Mouse (Mus musculus) thymus, postnatal 0 days (tissue): ENCODE measurements around the gene Zc3hc1. TPM values are rescaled to one million over a fixed set of nuclear protein-coding genes. Genes with fewer than 3 reads are reported as not detected.

Experiments
- DNase-seq: peaks from one replicate; pipeline ENCODE4 v3.0.0-alpha.2; 2015; ENCODE audit warnings: low spot score
- polyA plus RNA-seq: library from polyadenylated mRNA; unstranded; fragments of >200 nt; fragmentation: Nextera tagmentation; extraction: Ambion mirVana; gene quantifications from 2 replicates; pipeline ENCODE4 v1.2.1, GENCODE M21; 2015

Zc3hc1 gene
- polyA plus RNA-seq, 1 experiment from 2014 or later = 48.8 TPM

- no peak for DNase-seq
Observed at GRCm38 (mm10) chr6:30321002-30321401, 69.8 kb downstream of the Zc3hc1 start.

- no peak for DNase-seq
Observed at GRCm38 (mm10) chr6:30319216-30319615, 71.6 kb downstream of the Zc3hc1 start.

Other genes with a start within 250 kb of the Zc3hc1 start
- 31.7 and 38.9 TPM in 2 replicates for gene Ube2h, start 86.5 kb downstream of the Zc3hc1 start, polyA plus RNA-seq
- 7.9 and 8.3 TPM in 2 replicates for gene Klhdc10, start 10.8 kb upstream of the Zc3hc1 start, polyA plus RNA-seq
- 34.4 and 38.4 TPM in 2 replicates for gene Tmem209, start 118.8 kb upstream of the Zc3hc1 start, polyA plus RNA-seq
- 0.12 and 0.13 TPM in 2 replicates for gene Ssmem1, start 118.8 kb upstream of the Zc3hc1 start, polyA plus RNA-seq
- gene Cpa2, start 150.6 kb upstream of the Zc3hc1 start, polyA plus RNA-seq = 2.5 and 2.6 TPM in 2 replicates
- gene Cpa4, start 177.3 kb upstream of the Zc3hc1 start, polyA plus RNA-seq = 0.09 TPM in 1 of 2 replicates, not detected in the other
- not detected in 2 replicates for gene Cpa5, start 220.0 kb upstream of the Zc3hc1 start, polyA plus RNA-seq
- 0.23 and 0.30 TPM in 2 replicates for gene Cpa1, start 248.2 kb upstream of the Zc3hc1 start, polyA plus RNA-seq